Mouse (Mus musculus) bone marrow, adult 2 months (tissue): ENCODE measurements around the gene Pls1. TPM values are rescaled to one million over a fixed set of nuclear protein-coding genes. Genes with fewer than 3 reads are reported as not detected.

Source experiments
- H3K27ac ChIP-seq: fragments of 200-500 bp; 2 replicates; pipeline ENCODE4 v1.5.1; 2012; ENCODE audit warnings: low read depth, mild to moderate bottlenecking, control low read depth, inconsistent platforms, low read length; ENCODE audit not compliant: control insufficient read depth, poor library complexity, insufficient read depth
- H3K4me1 ChIP-seq: fragments of 200-500 bp; 2 replicates; pipeline ENCODE4 v1.6.1; 2011; ENCODE audit warnings: low read length; ENCODE audit not compliant: control insufficient read depth, insufficient read depth
- H3K4me3 ChIP-seq: fragments of 200-500 bp; replicated peaks from 2 replicates; pipeline ENCODE3; 2011; ENCODE audit warnings: mild to moderate bottlenecking, low read depth, low read length, control low read depth; ENCODE audit not compliant: control insufficient read depth
- CTCF ChIP-seq: fragments of 200-500 bp; IDR thresholded peaks from 2 replicates; pipeline ENCODE4 v1.5.1; 2011; ENCODE audit warnings: low read length, control low read depth; ENCODE audit not compliant: control insufficient read depth, insufficient read depth
- POLR2A ChIP-seq: fragments of 200-500 bp; IDR thresholded peaks from 2 replicates; pipeline ENCODE4 v1.6.1; 2011; ENCODE audit warnings: low read depth, mild to moderate bottlenecking, control low read depth, low read length, borderline replicate concordance; ENCODE audit not compliant: control insufficient read depth
- WGBS: fragments of 180-500 bp; shearing (Covaris S2); methylation state at CpG from one replicate; pipeline ENCODE4 v1.1.7; 2018; 5-methylcytosine and 5-hydroxymethylcytosine counted together
- polyA plus RNA-seq: library from polyadenylated mRNA; stranded (reverse); fragments of >200 nt; gene quantifications from 2 replicates; pipeline ENCODE4 v1.2.4, GENCODE M21; 2011; ENCODE audit warnings: low replicate concordance; ENCODE audit not compliant: missing spikeins, insufficient read depth, insufficient read length

Pls1 gene
- polyA plus RNA-seq, 1 experiment: 4.0 TPM

DNA sequence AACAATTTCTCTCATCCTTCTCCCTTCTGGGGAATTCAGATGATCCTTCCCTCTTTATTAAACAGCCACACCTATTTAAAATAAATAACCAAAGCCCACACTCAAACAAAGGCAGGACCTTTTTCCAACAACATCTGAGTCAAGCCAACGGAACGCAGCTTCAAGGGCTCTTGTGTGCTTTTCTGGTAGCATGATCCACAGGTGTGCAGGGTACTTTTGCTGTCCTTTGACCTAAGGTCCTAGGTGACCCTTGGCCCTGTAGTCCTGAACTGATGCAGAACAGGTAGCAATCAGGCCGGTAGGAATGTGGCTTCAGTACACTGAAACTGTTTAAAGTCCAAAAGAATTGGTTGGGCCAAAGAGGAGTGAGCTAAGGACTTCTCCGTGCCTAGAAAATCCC is 600 bp upstream of the Pls1 start:
- H3K4me3 ChIP-seq: no peak overlapping the region
- no peak for TF ChIP-seq CTCF
- TF ChIP-seq POLR2A: no peak
- 78% methylated on average over 4 of the region's 4 CpGs for WGBS
- no peak overlapping the region for H3K27ac ChIP-seq
- H3K4me1 ChIP-seq: no peaks in the 10 kb centered on the region

DNA sequence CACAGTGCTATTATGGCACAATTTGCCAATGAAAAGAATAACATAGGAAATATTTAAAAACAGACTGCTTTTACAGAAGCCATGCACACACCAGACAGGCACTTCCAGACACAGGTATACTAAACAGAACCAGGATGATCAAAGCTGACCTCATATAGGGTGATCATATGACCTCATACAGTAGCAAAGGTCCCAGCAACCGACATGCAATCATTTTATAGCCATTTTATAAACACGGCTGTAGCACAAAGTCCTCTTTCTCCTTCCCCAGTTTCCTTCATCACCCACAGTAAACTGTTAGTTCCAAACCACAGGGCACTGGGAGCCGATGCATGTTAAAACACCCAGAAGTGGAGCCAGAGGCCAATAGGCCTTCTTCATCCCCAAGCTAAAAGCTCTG is 5.7 kb downstream of the Pls1 start:
- H3K4me3 ChIP-seq: no peak overlapping the region
- TF ChIP-seq POLR2A: no peak
- no peak for TF ChIP-seq CTCF
- WGBS: 75% methylated on average over 3 of the region's 3 CpGs
- H3K27ac ChIP-seq: no peak overlapping the region
- H3K4me1 ChIP-seq: no peaks in the 10 kb centered on the region

- Histone ChIP-seq H3K4me3 (no peak overlapping the region), H3K4me1 (no peaks in the 10 kb centered on the region), H3K27ac (no peak overlapping the region)
- 56% methylated on average over 10 of the region's 10 CpGs for WGBS
- TF ChIP-seq POLR2A: no peak
- TF ChIP-seq CTCF: no peak
These were observed 9.4 kb downstream of the Pls1 start for GRCm38 (mm10) chr9:95835741-95836140.

- H3K4me1 ChIP-seq: no peaks in the 10 kb centered on the region
- no peak for TF ChIP-seq CTCF
- no peak for TF ChIP-seq POLR2A
- no peak overlapping the region for H3K27ac ChIP-seq
- H3K4me3 ChIP-seq: no peak overlapping the region
- WGBS: 2% methylated on average over 3 of the region's 3 CpGs
These were observed 10.3 kb downstream of the Pls1 start for GRCm38 (mm10) chr9:95834799-95835198.

- no peak overlapping the region for H3K4me3 ChIP-seq
- no peaks in the 10 kb centered on the region for H3K4me1 ChIP-seq
- WGBS: 29% methylated on average over 3 of the region's 3 CpGs
- no peak for TF ChIP-seq POLR2A
- no peak for TF ChIP-seq CTCF
- no peak overlapping the region for H3K27ac ChIP-seq
These were observed 12.4 kb downstream of the Pls1 start for GRCm38 (mm10) chr9:95832758-95833157.

- WGBS: 80% methylated on average over 5 of the region's 5 CpGs
- Histone ChIP-seq H3K4me3 (no peak overlapping the region), H3K4me1 (no peaks in the 10 kb centered on the region), H3K27ac (no peak overlapping the region)
- TF ChIP-seq POLR2A (no peak), CTCF (no peak)
These were observed 17.5 kb downstream of the Pls1 start for GRCm38 (mm10) chr9:95827565-95827964.

GRCm38 (mm10) chr9:95822531-95822930 is 22.6 kb downstream of the Pls1 start:
- 70% methylated on average over 7 of the region's 7 CpGs for WGBS
- no peak overlapping the region for H3K27ac ChIP-seq
- TF ChIP-seq CTCF: no peak
- TF ChIP-seq POLR2A: no peak

GRCm38 (mm10) chr9:95815706-95816105 is 29.4 kb downstream of the Pls1 start:
- Histone ChIP-seq H3K4me1 (no peaks in the 10 kb centered on the region), H3K4me3 (no peak overlapping the region), H3K27ac (no peak overlapping the region)
- 81% methylated on average over 4 of the region's 4 CpGs for WGBS
- no peak for TF ChIP-seq POLR2A
- TF ChIP-seq CTCF: no peak

More at GRCm38 (mm10) chr9:95822531-95822930, 22.6 kb downstream of the Pls1 start:
- Histone ChIP-seq H3K4me1 (no peaks in the 10 kb centered on the region), H3K4me3 (no peak overlapping the region)

DNA sequence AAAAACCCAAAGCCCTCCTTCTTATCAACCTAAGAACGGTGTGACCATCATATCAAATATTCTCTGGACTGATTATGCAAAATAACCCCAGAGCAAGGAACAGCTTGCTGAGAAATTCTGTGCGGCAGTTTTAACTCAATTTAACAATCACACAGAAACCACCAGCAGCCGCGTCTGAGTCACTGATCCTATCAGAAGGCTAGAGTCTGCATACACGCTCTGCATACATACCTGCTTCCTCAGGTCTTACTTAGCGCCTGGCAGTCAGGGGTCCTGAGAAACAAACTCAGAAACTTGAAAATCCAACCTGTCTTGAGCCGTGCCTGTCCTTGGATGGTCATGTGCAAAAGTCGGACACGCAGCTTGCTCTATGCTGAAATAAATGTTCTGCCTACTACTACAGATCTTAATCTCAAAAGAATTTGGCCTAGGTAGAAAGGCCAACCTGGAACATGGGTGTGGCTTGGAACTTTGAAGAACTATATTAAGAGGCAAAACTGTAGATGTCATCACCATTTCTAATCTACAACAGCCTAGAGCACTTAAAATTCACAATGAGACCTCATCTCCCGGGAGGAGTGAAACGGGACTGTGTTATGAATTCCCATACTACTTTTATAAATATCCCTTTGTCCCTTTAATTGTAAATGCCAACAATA is 30.0 kb downstream of the Pls1 start:
- WGBS: 72% methylated on average over 11 of the region's 11 CpGs

More for the DNA sequence above, 30.0 kb downstream of the Pls1 start:
- Histone ChIP-seq H3K27ac (no peak overlapping the region), H3K4me3 (no peak overlapping the region), H3K4me1 (no peaks in the 10 kb centered on the region)
- TF ChIP-seq POLR2A: no peak
- no peak for TF ChIP-seq CTCF
